ENCODE assay signal across 8 mouse cellular contexts in the genomic region with DNA sequence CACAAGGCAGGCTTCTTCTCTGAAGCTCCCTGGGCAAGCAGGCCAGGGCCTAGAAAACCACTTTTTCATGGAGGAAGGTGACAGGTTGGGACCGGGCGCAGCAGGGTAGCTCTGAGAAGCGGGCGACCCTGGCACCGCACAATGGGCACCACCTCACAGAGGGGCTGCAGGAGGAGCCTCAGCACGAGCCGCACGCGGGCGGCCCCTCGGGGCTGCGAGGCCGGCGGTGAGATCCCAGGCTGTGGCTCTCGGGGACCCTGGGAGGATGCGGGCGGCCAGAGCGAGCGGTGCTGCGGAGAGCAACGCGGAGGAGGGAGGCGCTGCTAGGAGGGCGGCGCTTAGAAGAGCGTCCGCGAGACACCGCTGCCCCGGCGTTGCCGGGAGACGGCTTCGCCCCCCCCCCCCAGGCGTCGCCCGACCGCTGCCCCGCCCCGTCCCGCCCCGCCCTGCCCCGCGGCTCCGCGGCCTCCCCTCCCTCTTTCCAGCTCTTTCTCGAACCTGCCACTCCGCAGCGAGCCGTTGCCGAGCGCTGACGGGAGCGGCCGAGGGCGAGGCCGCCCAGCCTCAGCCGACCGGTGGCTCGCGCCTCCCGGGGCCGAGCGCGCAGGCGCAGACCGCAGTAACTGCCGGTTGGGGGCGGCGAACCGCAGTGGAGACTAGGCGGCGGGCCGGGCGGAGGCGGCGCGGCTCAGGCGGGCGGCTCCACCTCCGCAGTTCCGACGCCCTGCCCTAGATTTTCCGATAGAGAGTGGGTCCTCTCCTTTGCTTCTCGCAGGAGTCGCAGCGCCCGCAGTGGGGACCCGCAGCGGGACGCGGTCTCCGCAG. TPM values are rescaled to one million over a fixed set of nuclear protein-coding genes. Genes with fewer than 3 reads are reported as not detected.
A peak's percentile ranks its signal among the peaks of the same experiment; 100 is the strongest.
DNase-seq lines count a peak whose midpoint lies in the region; ATAC-seq lines count a peak whose summit lies in the region.

No protein-coding gene starts in this region.

- H3K9ac ChIP-seq in intestine, embryonic 14.5 days (ENCODE audit: low read length), result peak overlapping the region; percentile 53

- peaks cover 5% of the 10 kb centered on the region; the same call in 1 of the 2 replicates for H3K4me1 ChIP-seq in intestine, embryonic 14.5 days (replicated peaks; ENCODE audit: control insufficient read depth, insufficient read depth, low read length)

- intact Hi-C loops in gastrocnemius, postnatal 14 days (cut with DNase I; ENCODE audit: low total_unique reads), result no loop called here
- intact Hi-C loops in left cerebral cortex, postnatal 10 days (cut with DNase I), result loop anchor here (2.0 kb wide), 1 partner anchor 214 kb away; the partner anchor contains the start of gene Intu

- peak overlapping the region; percentile 54 for H3K27ac ChIP-seq in intestine, embryonic 14.5 days (ENCODE audit: low read depth)

- peak overlapping the region; percentile 80 for H3K4me2 ChIP-seq in intestine, embryonic 14.5 days (ENCODE audit: low read length)

- DNase-seq in adrenal gland, adult 18-20 months (ENCODE audit: low spot score in 2 of 2), result peak; percentile 94 to 96
- DNase-seq in embryo, embryonic 10.5 days (ENCODE audit: low spot score), result peak; percentile 89
- peak; percentile 92 for DNase-seq in gastrocnemius, postnatal 14 days
- peak; percentile 93 for DNase-seq in intestine, embryonic 14.5 days (ENCODE audit: low spot score)
- peak; percentile 84 to 94 for DNase-seq in left cerebral cortex, postnatal 10 days (ENCODE audit: extremely low spot score in 1 of 2, low spot score in 2 of 2)
- DNase-seq in right cerebral cortex, postnatal 10 days (ENCODE audit: low spot score in 2 of 2), result peak; percentile 93 to 95
- DNase-seq in urinary bladder, postnatal 14 days (ENCODE audit: low spot score), result peak; percentile 92

- H3K36me3 ChIP-seq in intestine, embryonic 14.5 days (ENCODE audit: control insufficient read depth, insufficient read depth, low read length), result no peaks in the 10 kb centered on the region

- peak overlapping the region; percentile 63 for H3K4me3 ChIP-seq in intestine, embryonic 14.5 days (ENCODE audit: low read depth, low read length)

- WGBS in intestine, embryonic 14.5 days, result under 1% methylated on average over 49 of the region's 93 CpGs

- 0 out of 2 replicates have a peak, but pooled peaks cover 5% of the 10 kb centered on the region for H3K27me3 ChIP-seq in intestine, embryonic 14.5 days (replicated peaks; ENCODE audit: control insufficient read depth, insufficient read depth, low read length)

- peak; percentile 96 for ATAC-seq in intestine, embryonic 14.5 days (replicated peaks; ENCODE audit: low FRiP score, low TSS enrichment, low read depth)
- ATAC-seq in megakaryocyte progenitor cell, adult 5-6 weeks (replicated peaks; ENCODE audit: poor library complexity), result peak; percentile 72

- H3K9me3 ChIP-seq in intestine, embryonic 14.5 days (ENCODE audit: control insufficient read depth, low read length), result no peaks in the 10 kb centered on the region

RNA-seq across cellular contexts. Expression of gene Hspa4l, which starts 0.8 kb away (rescaled TPM):
- total RNA-seq in adrenal gland, adult 18-20 months (2021), result 100 to 1,000 TPM; 102 to 160 TPM
- total RNA-seq in gastrocnemius, postnatal 14 days (2021), result 1 to 10 TPM; 4.5 to 5.0 TPM
- polyA plus RNA-seq in intestine, embryonic 14.5 days (2014; fragmentation: Nextera tagmentation; extraction: Ambion mirVana), result 11.6 and 13.9 TPM in 2 replicates
- 100 to 1,000 TPM in 1 of 2 experiments, 10 to 100 TPM in 1; 92.8 to 101 TPM for total RNA-seq in left cerebral cortex, postnatal 10 days (2021)
- 39.7 and 45.1 TPM in 2 replicates for total RNA-seq in megakaryocyte progenitor cell, adult 5-6 weeks (2015)
- 54.6 and 55.7 TPM in 2 replicates for total RNA-seq in megakaryocyte progenitor cell, adult 5-6 weeks (2017)

RNA-seq across cellular contexts. Expression of gene Slc25a31, which starts 36.4 kb away (rescaled TPM):
- not detected for total RNA-seq in adrenal gland, adult 18-20 months (2021)
- not detected for total RNA-seq in gastrocnemius, postnatal 14 days (2021)
- polyA plus RNA-seq in intestine, embryonic 14.5 days (2014; fragmentation: Nextera tagmentation; extraction: Ambion mirVana), result 0.14 TPM in 1 of 2 replicates, not detected in the other
- under 1 TPM in 1 of 2 experiments, not detected in 1; 0.36 TPM for total RNA-seq in left cerebral cortex, postnatal 10 days (2021)
- total RNA-seq in megakaryocyte progenitor cell, adult 5-6 weeks (2015), result not detected in 2 replicates
- total RNA-seq in megakaryocyte progenitor cell, adult 5-6 weeks (2017), result not detected in 2 replicates

RNA-seq across cellular contexts. Expression of gene Plk4, which starts 54.8 kb away (rescaled TPM):
- 1 to 10 TPM; 4.8 to 6.0 TPM for total RNA-seq in adrenal gland, adult 18-20 months (2021)
- 1 to 10 TPM; 2.5 to 3.7 TPM for total RNA-seq in gastrocnemius, postnatal 14 days (2021)
- polyA plus RNA-seq in intestine, embryonic 14.5 days (2014; fragmentation: Nextera tagmentation; extraction: Ambion mirVana), result 51.4 and 57.5 TPM in 2 replicates
- 1 to 10 TPM; 5.8 to 7.0 TPM for total RNA-seq in left cerebral cortex, postnatal 10 days (2021)
- total RNA-seq in megakaryocyte progenitor cell, adult 5-6 weeks (2015), result 76.6 and 80.1 TPM in 2 replicates
- total RNA-seq in megakaryocyte progenitor cell, adult 5-6 weeks (2017), result 76.3 and 107 TPM in 2 replicates

Comparison
In these comparisons a context has a peak if more than half of its experiments do, and no peak if none do; other contexts are left out.
1. Peak in every context shown above with its lines: DNase-seq, ATAC-seq, H3K4me3 ChIP-seq and H3K27ac ChIP-seq.
2. RNA of gene Hspa4l, which starts 0.8 kb away (total RNA-seq): 102 to 160 TPM in adrenal gland, adult 18-20 months, 92.8 to 101 TPM in left cerebral cortex, postnatal 10 days and 39.7 to 55.7 TPM in megakaryocyte progenitor cell, adult 5-6 weeks; 4.5 to 5.0 TPM in gastrocnemius, postnatal 14 days; every median in the first group is over 4 times any median in the second.
3. RNA of gene Plk4, which starts 54.8 kb away (total RNA-seq): 76.3 to 107 TPM in megakaryocyte progenitor cell, adult 5-6 weeks; 5.8 to 7.0 TPM in left cerebral cortex, postnatal 10 days, 4.8 to 6.0 TPM in adrenal gland, adult 18-20 months and 2.5 to 3.7 TPM in gastrocnemius, postnatal 14 days; every median in the first group is over 4 times any median in the second.